Mouse (Mus musculus) thymus, postnatal 14 days (tissue): ENCODE data around the gene St6galnac3.

Source experiments
- DNase-seq: peaks from one replicate; pipeline ENCODE4 v3.0.0; 2021

Gene St6galnac3

DNA sequence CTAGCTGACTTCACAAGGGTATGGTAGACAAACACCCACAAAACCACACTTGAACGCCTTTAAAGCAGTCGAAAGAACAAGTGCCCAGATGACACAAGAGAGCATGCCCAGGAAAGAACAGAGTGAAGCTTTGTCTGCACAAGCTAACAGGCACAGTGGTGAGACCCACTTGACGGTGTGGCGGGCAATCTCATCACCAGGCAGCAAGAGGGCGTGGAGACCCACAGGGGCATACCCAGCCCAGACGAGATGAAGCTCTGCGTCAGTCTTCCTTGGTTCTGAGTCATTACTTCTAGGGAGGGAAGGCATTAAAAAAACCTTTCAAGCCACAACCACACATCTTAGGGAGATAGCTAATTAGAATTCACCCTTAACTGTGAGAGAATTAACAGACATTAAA is 79.2 kb downstream of the St6galnac3 start:
- no peak for DNase-seq

DNA sequence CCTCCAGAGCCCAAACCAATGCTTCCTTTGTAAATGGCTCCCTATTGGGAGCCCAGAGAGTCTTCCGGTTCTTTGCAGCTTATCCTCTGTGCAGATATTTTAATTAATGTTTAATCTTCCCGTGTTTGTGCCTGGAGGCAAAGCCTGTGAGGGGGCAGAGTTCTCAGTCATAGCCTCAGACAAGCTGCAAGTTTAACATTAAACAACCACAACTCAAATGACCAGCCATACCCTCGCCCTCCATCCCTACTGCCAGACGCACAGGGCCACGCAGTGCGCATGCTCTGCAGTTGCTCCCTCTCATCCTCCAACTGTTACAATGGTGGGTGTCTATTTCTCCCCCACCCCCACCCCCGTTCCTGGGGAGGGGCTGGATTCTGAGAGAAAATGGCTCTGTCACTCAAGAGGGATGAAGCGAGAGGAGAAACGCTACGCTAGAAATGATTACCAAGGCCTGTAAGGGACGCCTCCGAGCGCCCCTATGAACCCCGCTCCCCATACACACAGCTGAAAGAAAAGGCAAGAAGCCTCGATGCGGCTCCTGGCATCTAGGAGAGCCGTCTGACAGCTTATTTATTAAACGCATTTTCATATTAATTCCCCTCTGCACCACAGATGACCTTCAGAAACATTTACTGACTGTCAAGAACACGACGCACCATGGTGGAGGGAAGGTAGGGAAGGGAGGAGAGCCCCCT is 81.0 kb downstream of the St6galnac3 start:
- DNase-seq: no peak

DNA sequence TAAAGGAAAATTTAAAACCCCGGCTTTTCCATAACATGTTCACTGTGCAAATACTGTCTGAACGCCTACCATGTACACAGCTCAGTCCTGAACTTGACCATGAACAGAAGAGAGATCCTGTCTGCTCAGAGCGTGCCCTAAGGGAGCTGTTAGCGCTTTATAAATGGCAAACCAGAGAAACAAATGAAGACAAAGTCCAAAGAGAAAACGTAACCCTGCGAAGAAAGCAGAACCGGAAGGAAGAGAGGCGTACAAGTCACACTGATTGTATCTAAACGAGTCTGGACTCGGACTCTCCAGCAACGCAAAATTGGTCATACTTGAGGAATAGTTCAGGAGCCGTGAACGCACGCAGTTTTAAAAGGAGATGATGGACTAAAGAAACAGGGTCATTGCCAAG is 82.1 kb downstream of the St6galnac3 start:
- no peak for DNase-seq

DNA sequence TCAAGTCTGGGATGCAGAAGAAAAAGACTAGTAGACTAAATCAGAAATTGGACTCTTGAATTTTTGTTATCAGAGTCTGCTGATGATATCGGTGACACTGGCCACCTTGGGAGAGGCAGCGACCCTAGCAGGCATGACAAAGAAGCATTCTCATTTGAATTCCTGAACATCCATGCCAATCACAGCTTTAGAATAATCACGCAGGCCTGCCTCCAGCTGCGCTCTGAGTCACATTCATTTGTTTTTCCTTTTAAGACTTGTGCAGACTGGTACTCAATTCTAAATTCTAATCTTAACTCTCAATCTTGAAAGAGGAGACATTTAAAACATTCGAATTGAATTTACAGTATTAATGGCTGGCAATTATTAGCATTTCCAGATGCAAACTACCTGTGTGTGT is 83.2 kb downstream of the St6galnac3 start:
- no peak for DNase-seq

DNA sequence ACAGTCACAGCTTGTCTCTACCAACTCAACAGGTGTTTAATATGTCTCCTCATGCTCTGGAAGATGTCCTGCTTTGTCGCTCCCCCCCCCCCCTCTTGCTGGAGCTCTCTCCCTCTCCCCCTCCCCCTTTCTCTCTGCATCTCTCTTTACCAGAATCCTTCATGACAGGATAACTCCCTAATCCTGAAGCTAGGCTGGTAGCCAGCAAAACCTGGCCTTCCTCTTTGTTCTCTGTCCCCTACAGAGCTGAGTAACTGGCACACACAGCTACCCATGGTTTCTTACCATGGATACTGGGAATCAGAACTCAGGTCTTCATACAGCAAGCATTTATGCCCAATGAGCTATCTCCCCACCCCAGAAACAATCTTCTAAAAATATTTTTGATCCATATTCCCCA is 87.6 kb downstream of the St6galnac3 start:
- DNase-seq: no peak

DNA sequence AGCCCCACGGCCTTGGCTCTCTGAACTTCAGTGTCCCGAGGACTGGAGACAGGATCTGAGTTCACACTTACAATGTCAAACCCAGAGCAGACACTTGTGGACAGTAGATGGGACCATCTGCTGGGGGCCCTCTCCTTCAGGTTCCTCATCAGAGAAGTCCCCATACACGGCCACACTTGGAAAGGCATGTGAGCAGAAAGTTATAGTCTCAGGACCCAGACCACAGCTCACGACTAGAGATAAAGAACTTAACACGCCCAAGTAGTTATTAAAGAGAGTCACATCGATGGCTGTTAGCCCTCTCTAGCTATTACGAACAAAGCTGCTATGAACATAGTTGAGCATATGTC is 88.2 kb downstream of the St6galnac3 start:
- no peak for DNase-seq

DNA sequence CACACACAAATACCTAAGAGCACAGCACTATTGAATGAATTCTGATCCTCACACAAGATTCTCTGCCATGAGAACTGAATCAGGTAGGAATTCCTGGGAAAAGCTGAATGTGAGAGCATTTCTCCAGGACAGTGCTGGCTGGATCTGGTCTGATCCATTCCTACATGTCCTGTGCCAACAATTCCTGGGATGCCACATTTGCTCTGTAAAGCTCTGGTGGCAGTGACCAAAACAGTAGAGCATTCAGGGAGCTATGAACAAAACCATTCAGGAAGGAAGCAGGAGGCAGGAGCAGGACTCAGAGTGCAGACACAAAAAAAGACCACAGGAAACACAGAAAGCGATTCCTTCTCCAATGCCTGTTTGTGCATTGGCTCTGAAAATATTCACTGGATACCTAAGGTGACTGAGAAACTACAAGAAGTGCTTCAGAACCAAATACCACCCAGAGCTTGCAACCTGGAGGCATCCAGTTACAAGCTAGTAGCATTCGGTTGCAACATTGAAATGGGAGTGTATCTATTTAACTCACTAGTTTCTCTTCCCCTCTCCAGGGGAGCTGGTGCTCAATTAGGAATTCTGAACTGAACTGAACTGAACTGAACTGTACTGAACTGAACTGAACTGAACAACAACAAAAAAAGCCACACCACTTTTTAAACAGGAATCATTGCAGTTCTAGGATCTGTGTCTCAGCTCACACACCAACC is 88.7 kb downstream of the St6galnac3 start:
- no peak for DNase-seq

DNA sequence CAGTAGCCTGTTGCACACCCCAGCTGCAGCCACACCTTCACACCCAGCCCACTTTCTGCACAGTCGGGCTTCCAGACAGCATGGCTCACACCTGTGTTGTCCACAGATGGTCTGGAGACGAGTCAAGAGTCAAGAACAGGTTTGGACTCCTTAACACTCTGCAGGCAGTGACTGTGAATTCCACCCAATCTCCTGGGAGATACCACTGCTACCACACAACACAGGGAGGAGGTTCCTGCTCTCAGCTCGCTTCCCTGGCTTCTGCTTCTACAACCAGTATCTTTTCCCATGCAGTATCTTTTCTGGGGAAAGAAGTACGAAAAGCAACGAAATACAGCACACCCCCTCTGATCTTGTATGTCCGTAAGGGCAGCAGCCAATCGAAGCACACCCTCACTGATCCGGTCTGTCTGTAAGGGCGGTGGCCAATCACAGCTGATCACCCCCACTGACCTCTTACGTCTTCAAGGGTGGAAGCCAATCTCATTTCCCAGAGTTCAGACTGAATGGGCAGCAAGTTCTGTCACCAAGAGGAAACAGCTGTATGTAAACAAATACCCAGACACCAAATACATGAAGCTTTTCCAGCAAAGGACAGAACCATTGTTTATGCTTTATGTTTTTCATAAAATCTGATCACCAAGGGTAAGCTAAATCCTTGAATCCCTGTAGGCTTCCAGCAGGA is 92.8 kb downstream of the St6galnac3 start:
- DNase-seq: no peak

DNA sequence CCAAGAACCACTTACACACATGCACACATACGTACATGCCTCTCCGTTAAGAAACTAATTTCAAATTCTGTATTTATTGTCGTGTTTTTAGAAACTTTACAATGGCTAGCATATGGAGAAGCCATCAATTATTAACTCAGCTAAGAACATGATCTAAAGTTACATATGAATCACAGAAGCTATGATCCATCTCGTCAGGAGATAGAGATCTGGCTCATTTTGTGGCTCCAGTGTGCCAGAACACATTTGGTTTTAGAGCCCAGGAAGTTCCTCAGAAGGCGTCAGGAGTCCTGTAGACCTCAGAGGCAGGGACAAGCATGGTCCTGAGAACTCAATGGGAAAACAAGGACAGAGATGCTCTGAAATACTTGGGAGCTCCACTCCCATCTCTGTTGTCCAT is 98.7 kb downstream of the St6galnac3 start:
- no peak for DNase-seq

DNA sequence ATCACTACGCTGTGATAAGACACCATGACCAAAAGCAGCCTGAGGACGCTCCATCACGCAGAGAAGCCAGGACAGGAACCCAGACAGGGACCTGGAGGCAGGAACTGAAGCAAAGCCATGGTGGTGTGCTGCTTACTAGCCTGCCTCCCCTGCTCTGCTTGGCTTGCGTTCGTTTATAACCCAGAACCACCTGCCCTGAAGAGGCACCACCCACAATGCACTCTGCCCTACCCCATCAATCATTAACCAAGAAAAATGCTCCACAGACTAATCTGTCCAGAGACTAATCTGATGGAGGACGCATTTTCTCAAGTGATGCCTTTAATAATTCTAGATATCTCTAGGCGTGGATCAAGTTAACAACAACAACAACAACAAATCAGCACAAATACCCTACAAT is 106.0 kb downstream of the St6galnac3 start:
- DNase-seq: no peak

DNA sequence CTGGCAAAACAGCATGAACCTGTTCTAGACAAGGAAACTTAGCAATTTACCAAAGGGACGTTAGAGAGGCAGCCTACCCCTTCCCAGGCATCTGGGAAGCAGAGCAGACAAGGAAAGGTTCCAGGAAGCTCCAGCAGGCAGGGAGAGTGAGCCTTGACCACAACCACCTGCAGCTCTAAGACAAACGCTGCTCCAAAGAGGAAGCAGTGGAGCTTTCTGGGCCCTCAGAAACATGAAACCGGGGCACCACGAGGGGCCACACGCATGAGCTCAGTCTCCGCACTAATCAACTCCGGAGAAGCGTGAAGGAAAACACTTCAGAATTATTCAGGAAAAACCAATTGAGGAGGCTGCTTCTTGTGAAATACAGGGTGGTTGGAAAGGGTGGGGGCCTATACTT is 108.1 kb downstream of the St6galnac3 start:
- no peak for DNase-seq

DNA sequence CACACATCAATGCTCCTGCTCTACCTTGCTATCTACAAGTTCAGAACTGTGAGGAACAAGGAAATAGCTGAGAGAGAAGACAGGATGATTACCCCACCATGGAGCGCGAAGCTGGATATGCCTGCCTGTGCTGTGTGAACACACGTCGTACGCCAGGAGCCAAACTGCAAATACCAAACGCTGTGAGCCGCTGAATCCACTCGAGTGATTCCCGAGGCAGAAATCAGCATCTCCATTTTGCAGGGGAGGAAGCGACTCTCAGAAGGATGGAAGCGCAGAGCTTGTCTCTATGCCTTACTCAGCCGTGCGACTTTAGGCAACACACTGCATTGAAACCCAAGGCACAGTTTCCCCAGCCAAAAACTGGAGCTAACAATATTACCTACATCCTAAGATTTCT is 114.7 kb downstream of the St6galnac3 start:
- DNase-seq: no peak

DNA sequence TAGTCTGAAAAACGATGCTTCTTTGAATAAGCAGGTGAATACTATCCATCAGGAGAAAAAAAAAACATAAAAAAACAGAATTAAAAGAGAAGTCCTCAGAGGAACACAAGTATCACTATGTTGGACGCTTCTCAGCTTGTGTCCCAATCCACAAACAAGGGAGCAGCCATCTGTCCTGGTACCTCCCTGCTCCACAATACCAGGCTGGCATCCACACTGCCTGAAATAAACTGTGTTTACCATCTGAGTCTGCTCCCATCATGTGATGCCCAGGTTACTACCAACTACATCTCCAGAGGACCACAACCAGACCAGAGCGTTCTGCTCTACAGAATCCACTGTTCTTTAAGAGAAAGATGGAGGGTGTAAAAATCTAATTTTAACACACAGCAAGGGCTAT is 118.6 kb downstream of the St6galnac3 start:
- DNase-seq: no peak

DNA sequence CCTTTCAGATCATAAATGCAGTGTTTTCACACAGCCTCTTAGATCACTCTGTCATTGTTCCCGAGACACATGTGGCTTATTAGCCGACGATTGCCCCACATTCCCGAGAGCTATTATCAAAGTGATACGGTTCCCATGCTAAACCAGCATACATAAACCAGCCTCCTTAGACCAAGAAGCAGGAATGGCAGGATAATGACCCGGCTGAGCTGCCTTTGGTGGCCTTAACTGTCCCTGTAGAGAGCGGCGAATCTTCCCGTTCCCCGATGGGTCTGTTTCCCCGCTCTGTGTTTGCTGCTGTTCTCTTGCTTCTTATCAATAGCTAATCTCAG is 119.2 kb downstream of the St6galnac3 start:
- no peak for DNase-seq

DNA sequence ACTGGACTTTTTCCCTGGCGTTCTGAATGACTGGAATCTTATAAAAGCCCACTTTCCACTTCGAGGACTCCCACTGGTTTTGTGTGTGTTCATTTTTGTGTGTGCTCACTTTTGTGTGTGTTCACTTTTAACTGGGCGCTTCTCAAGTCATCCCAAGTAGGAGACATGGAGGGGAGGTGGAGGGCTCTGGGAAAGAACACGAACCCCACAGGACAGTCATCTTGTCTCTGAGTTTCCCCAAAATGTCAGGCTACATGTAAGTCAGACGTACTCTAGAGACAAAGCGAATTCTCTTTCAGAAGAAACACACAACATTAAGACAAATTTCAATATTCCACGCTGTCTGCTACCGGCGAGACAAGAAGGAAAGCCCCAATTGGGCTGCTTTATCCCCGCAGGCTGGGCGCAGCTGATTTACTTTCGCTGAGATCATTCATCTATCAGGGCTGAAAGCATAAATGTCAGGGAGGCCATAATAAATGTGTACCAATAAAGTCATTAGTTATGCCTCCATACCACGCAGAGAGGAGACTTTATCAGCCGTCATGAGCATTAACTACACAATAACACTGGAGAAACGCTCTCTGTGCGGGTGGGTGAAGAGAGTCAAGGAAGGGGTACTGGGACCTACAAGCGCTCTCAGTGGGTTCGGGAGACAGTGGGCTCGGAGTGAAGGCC is 119.7 kb downstream of the St6galnac3 start:
- DNase-seq: no peak

DNA sequence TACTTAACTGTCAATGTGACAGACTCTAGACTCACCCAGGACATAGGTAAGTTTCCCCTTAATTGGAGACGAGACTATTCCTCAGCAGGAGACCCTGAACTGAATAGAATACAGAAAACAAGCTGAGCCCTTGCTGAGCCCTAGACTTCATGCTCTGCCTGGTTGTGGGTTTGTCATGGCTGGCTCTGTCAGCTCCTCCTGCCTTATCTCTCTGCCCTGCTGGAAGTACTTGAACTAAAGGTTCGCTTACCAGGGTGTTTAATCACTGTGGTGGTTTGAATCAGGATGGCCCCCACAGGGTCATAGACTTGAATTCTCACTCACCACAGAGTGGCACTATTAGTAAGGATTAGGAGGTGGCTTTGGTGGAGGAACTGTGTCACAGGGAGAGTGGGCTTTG is 125.8 kb downstream of the St6galnac3 start:
- DNase-seq: no peak

DNA sequence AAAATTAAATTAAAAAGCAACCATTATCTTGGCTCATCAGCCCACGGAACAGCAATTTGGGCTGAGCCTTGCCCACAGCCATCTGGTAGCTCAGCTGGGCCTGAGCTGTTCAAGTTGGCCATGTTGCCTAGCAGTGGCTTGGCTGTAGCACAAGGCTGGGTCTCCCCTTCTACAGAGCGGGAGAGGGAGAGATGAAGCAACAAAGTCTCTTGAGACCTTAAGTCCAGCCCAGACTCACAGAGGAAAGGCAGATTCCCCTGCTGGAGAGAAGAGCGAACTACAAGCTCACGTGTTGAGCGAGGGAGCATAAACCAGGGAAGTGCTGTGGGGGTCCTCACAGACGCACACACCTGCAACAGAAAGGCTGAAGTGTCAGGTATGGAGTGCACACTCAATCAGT is 126.3 kb downstream of the St6galnac3 start:
- DNase-seq: no peak

DNA sequence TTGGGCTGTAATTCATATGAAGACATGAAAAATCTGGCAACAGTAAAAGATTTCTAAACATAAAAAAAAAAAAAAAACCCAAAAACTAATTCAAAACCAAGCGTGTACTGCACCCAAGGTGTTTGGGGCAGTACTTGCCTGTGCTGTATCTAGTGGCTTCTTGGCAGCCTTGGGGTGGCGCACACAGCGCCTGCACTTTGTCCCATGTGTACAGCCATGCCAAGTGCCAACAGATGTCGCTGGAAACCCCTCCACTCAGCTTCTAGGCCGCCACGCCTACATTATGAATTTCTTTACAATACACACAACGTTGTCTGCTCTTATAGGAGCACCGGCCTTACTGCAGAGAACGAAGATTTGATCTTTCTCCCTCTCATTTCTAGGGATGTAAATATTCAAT is 130.4 kb downstream of the St6galnac3 start:
- no peak for DNase-seq

DNA sequence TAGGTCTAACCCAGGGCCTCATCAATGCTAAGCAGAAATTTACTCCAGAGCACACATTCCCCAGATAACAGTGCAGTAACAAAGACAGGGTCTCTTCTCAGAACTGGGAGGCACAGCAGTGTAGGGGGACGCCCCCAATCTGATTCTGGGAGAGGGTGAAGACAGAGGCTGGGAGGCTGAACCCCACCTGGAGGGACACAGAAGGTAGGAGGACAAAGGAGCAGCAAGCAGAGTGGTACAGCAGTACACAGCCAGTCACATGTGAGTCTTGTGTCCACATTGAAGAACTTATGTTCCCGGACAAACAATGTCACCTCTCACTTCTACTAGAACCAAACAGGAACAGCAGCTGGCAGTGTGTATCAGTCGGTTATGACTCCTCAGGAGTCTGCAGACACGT is 131.0 kb downstream of the St6galnac3 start:
- DNase-seq: no peak

DNA sequence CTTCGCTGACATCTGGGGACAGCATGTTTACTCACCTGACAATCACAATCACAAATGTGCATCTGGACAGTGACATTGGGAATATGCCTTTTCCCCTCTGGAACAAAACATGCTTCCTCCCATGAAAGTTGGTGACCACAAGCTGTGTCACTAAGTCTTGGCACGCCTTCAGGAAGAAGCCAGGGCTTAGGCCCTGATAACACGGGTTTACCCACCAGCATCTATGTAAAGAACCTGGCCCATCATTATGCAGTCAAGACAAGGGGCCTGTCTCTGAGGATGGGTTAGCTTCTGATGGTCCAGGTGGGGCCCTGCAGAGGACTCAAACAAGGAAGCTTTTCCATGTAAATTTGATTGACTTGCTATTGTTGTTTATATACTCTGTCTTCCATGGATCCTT is 131.9 kb downstream of the St6galnac3 start:
- DNase-seq: no peak

DNA sequence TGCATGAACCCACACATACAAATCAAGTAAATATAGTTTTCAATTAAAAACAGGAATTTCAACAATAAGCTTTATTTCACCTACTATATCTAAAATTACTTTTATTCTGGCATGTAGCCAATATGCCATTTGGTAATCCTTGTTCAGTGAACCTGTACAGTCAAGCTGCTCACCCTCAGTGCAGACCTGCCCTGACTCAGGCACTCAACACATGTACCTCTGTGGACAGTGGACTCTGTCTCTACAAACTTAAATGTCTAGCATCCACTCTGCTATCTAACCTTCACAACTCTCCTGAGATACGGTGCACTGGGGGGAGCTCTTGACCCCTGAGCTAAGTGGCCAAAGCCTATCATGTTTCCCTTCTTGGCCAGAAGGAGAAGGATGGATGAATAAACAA is 137.4 kb downstream of the St6galnac3 start:
- no peak for DNase-seq

DNA sequence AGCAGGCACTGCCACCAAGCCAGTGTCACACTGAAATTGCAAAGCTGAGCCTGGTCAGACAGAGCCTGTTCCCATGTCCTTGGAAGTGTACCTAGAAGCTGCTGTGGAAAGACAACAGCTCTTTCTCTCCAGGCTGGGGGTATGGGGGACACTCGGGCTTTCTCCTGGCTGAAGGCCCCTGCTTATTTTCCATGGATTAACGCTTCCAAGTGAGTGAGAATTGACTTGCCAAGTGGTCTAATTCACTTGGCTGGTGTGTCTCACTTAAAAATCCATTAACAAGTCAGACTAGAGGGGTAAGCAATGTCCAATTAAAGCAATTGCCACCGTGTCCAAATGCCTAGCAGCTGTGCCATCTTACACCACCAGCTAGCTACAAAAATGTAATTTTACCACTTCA is 140.1 kb downstream of the St6galnac3 start:
- no peak for DNase-seq

DNA sequence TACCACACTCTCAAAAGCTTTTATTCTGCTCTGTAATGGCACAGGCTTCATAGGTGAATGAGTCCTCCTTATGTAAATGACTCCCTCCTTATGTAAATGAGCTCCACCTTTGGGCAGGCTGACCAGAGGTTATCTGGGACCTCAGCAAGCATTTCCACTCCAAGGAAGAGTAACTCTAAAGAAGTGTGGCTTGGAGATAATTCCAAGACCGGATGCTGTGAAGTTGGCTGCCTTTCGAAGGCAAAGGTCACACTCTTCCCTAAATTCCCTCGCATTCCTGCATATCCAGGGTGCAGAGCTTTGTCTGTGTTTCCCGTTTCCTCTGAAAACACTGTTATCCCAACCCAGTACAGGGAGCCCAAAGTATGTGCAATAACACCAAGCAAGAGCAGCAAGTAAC is 142.9 kb downstream of the St6galnac3 start:
- no peak for DNase-seq

DNA sequence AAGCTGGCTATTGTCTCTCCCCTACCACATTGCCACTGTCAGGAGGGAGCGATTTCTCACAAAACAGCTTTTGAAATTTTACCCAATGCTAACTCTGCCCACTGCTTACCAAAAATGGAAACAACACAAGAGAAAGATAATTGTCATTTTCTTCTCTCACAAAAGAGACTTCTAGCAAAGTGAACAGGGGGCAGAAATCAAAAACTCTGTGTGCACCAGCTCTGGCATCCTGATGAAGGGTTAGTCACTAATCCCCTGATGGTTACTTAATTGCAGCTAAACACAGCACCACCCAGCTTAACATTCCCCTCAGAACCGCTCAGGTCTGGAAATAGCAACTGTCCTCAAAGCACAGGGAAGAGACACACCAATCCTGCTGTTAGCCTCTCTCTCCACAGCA is 144.3 kb downstream of the St6galnac3 start:
- DNase-seq: no peak
